In genomic region chr1:76832311-76832710, GRCm38 (mm10) we compare ENCODE assay signal across 13 mouse cellular contexts.
"Had no signal": no experiment of that assay in that cellular context is flagged by ENCODE, and none has a peak within 500 bp of the region (broad histone marks: within the 10 kb centered on the region; RNA-seq: fewer than 3 reads in every experiment).

No protein-coding gene starts in this region.

- H3K4me3 ChIP-seq: layer of hippocampus, adult 2 months; liver, embryonic 13.5 days; megakaryocyte, embryonic 14.5 days; midbrain, embryonic 12.5 days had no signal

- H3K27ac ChIP-seq: layer of hippocampus, adult 2 months; liver, embryonic 13.5 days; macrophage; midbrain, embryonic 12.5 days had no signal

- H3K4me1 ChIP-seq: liver, embryonic 13.5 days; megakaryocyte, embryonic 14.5 days; midbrain, embryonic 12.5 days had no signal

- H3K36me3 ChIP-seq: liver, embryonic 13.5 days; midbrain, embryonic 12.5 days had no signal

- ATAC-seq: intestine, postnatal 0 days; liver, postnatal 0 days had no signal

- H3K27me3 ChIP-seq: liver, embryonic 13.5 days; megakaryocyte, embryonic 14.5 days; midbrain, embryonic 12.5 days had no signal

- H3K4me2 ChIP-seq: liver, embryonic 13.5 days; midbrain, embryonic 12.5 days had no signal

- H3K9me3 ChIP-seq: liver, embryonic 13.5 days; midbrain, embryonic 12.5 days had no signal

- DNase-seq: kidney, adult 8-10 months; kidney, postnatal 4 days; left cerebral cortex, postnatal 4 days; liver; liver, embryonic 13.5 days; liver, postnatal 0 days; right cerebral cortex, postnatal 25 days; thymus, postnatal 36 days had no signal

- H3K9ac ChIP-seq: liver, embryonic 13.5 days; liver, postnatal 0 days; midbrain, embryonic 12.5 days had no signal
